In genomic region chr4:138318509-138319266, GRCm38 (mm10) we compare ENCODE assay signal across 8 mouse cellular contexts. TPM values are rescaled to one million over a fixed set of nuclear protein-coding genes. Genes with fewer than 3 reads are reported as not detected.
DNase-seq lines count a peak whose midpoint lies in the region; TF ChIP-seq lines count a peak whose summit lies in the region.

No protein-coding gene starts in this region.

- no peak overlapping the region for H3K27ac ChIP-seq in ES-E14 (ENCODE audit: insufficient read depth, low read depth, low read length, poor library complexity, severe bottlenecking)
- no peak overlapping the region for H3K27ac ChIP-seq in midbrain, embryonic 10.5 days (replicated peaks)

- H3K36me3 ChIP-seq in ES-E14 (ENCODE audit: control insufficient read depth, insufficient read depth, low read length, poor library complexity, severe bottlenecking), result peaks cover 3% of the 10 kb centered on the region; the same call in 1 of the 2 replicates
- peaks cover 42% of the 10 kb centered on the region for H3K36me3 ChIP-seq in midbrain, embryonic 10.5 days

- peak; percentile 94 for DNase-seq in heart, adult 11 months
- no peak for DNase-seq in heart, adult 8-10 months (ENCODE audit: low spot score)
- peak; percentile 52 for DNase-seq in ES-E14 (ENCODE audit: low read depth, low spot score)
- peak; percentile 65 to 68 for DNase-seq in cerebellum, postnatal 36 days
- DNase-seq in heart, postnatal 10 days, result peak; percentile 62 to 79
- peak; percentile 56 to 58 for DNase-seq in layer of hippocampus, postnatal 14 days (ENCODE audit: low spot score in 2 of 2)
- peak; percentile 66 for DNase-seq in midbrain, embryonic 10.5 days (ENCODE audit: low spot score)
- DNase-seq in spleen, postnatal 4 days (ENCODE audit: low spot score in 2 of 2), result peak; percentile 58 to 87

- peaks cover 7% of the 10 kb centered on the region; the same call in 1 of the 2 replicates for H3K27me3 ChIP-seq in midbrain, embryonic 10.5 days (ENCODE audit: low read depth, poor library complexity, severe bottlenecking)

- no peak overlapping the region for H3K4me3 ChIP-seq in ES-E14 (ENCODE audit: insufficient read depth in 1 of 2, low read depth in 1 of 2, low read length in 2 of 2, poor library complexity in 1 of 2, severe bottlenecking in 1 of 2)
- H3K4me3 ChIP-seq in midbrain, embryonic 10.5 days, result no peak overlapping the region

- intact Hi-C loops in heart, postnatal 10 days (cut with DNase I), result loop anchor here (1.0 kb wide), 2 partner anchors 61 to 108 kb away; no protein-coding TSS in a partner anchor

- 48% methylated on average over 6 of the region's 6 CpGs for WGBS in midbrain, embryonic 10.5 days

- in situ Hi-C loops in ES-E14 (cut with MboI; ENCODE audit: low sequenced_read_pairs in 2 of 2, unreplicated experiment in 2 of 2), result loop anchor here in 1 of 2 experiments (10.0 kb wide), 1 partner anchor 354 kb away; no protein-coding TSS in a partner anchor

- no peak overlapping the region for H3K9ac ChIP-seq in ES-E14 (ENCODE audit: insufficient read depth, low read depth, low read length, poor library complexity, severe bottlenecking)

- H3K9me3 ChIP-seq in ES-E14 (ENCODE audit: control insufficient read depth, insufficient read depth, low read depth, low read length), result no peaks in the 10 kb centered on the region
- no peaks in the 10 kb centered on the region for H3K9me3 ChIP-seq in midbrain, embryonic 10.5 days (replicated peaks)

- peaks cover 0 to 8% of the 10 kb centered on the region in 2 experiments; a peak in 3 of 4 replicates for H3K4me1 ChIP-seq in ES-E14 (ENCODE audit: control insufficient read depth in 2 of 2, insufficient read depth in 2 of 2, low read length in 2 of 2, poor library complexity in 1 of 2)
- peaks cover 26% of the 10 kb centered on the region for H3K4me1 ChIP-seq in midbrain, embryonic 10.5 days

TF ChIP-seq in ES-E14, 5 proteins besides CTCF, POLR2A, EP300 and RAD21:
- no peak for TF ChIP-seq HCFC1 (IDR thresholded peaks at IDR 0.05; ENCODE audit: borderline replicate concordance, insufficient read depth, low read length)
- TF ChIP-seq CHD2 (IDR thresholded peaks at IDR 0.05; ENCODE audit: low read depth, low read length), result no peak
- no peak for TF ChIP-seq MAFK (IDR thresholded peaks at IDR 0.05; ENCODE audit: insufficient read depth, low read depth, low read length)
- no peak for TF ChIP-seq ZNF384 (IDR thresholded peaks at IDR 0.05; ENCODE audit: low read depth, low read length)
- TF ChIP-seq ZC3H11A (IDR thresholded peaks at IDR 0.05; ENCODE audit: borderline replicate concordance, low read depth, low read length), result no peak

RNA-seq across cellular contexts. Expression of gene Pink1, which starts 7.4 kb away (rescaled TPM):
- 100 to 1,000 TPM; 791 to 970 (median 864) TPM for total RNA-seq in heart, adult 8-10 months (2022)
- 13.4 and 14.2 TPM in 2 replicates for total RNA-seq in ES-E14 (2012; rRNA removed)
- 100 to 1,000 TPM; 272 to 301 TPM for total RNA-seq in heart, postnatal 10 days (2021)
- 100 to 1,000 TPM; 162 to 169 TPM for total RNA-seq in layer of hippocampus, postnatal 14 days (2021)
- 30.5 and 41.3 TPM in 2 replicates for polyA plus RNA-seq in midbrain, embryonic 10.5 days (2016; fragmentation: Nextera tagmentation; extraction: Ambion mirVana)

RNA-seq across cellular contexts. Expression of gene Ddost, which starts 14.2 kb away (rescaled TPM):
- 10 to 100 TPM; 63.3 to 65.5 (median 64.3) TPM for total RNA-seq in heart, adult 8-10 months (2022)
- 317 and 466 TPM in 2 replicates for total RNA-seq in ES-E14 (2012; rRNA removed)
- 10 to 100 TPM; 87.3 to 89.2 TPM for total RNA-seq in heart, postnatal 10 days (2021)
- total RNA-seq in layer of hippocampus, postnatal 14 days (2021), result 100 to 1,000 TPM in 1 of 2 experiments, 10 to 100 TPM in 1; 96.5 to 102 TPM
- 281 and 282 TPM in 2 replicates for polyA plus RNA-seq in midbrain, embryonic 10.5 days (2016; fragmentation: Nextera tagmentation; extraction: Ambion mirVana)

RNA-seq across cellular contexts. Expression of gene Cda, which starts 49.1 kb away (rescaled TPM):
- 1 to 10 TPM; 2.1 to 3.2 (median 2.8) TPM for total RNA-seq in heart, adult 8-10 months (2022)
- 1.9 and 3.1 TPM in 2 replicates for total RNA-seq in ES-E14 (2012; rRNA removed)
- 1 to 10 TPM; 4.5 to 6.7 TPM for total RNA-seq in heart, postnatal 10 days (2021)
- 1 to 10 TPM; 1.2 to 2.9 TPM for total RNA-seq in layer of hippocampus, postnatal 14 days (2021)
- polyA plus RNA-seq in midbrain, embryonic 10.5 days (2016; fragmentation: Nextera tagmentation; extraction: Ambion mirVana), result 1.2 and 2.0 TPM in 2 replicates

Comparison
In these comparisons a context has a peak if more than half of its experiments do, and no peak if none do; other contexts are left out.
1. RNA of gene Pink1, which starts 7.4 kb away (total RNA-seq): 791 to 970 TPM in heart, adult 8-10 months, 272 to 301 TPM in heart, postnatal 10 days and 162 to 169 TPM in layer of hippocampus, postnatal 14 days; 13.4 to 14.2 TPM in ES-E14; every median in the first group is over 10 times any median in the second.